Mouse (Mus musculus) liver, embryonic 12.5 days (tissue): ENCODE results near the gene Ak3. TPM values are rescaled to one million over a fixed set of nuclear protein-coding genes. Genes with fewer than 3 reads are reported as not detected.

Source experiments
- ATAC-seq: fragments of 200-750 bp; cut with Nextera tagmentation; 2 replicates; pipeline ENCODE4 v1.8.0; 2017; ENCODE audit warnings: moderate number of reproducible peaks, mild to moderate bottlenecking, moderate library complexity
- H3K27ac ChIP-seq: fragments of 300-500 bp; sonication (generic); 2 replicates; pipeline ENCODE4 v1.5.1; 2016; ENCODE audit warnings: mild to moderate bottlenecking
- H3K27me3 ChIP-seq: fragments of 300-500 bp; sonication (generic); replicated peaks from 2 replicates; pipeline ENCODE4 v1.6.1; 2016; ENCODE audit warnings: mild to moderate bottlenecking, moderate library complexity
- H3K36me3 ChIP-seq: fragments of 300-500 bp; sonication (generic); 2 replicates; pipeline ENCODE4 v1.6.1; 2016; ENCODE audit warnings: mild to moderate bottlenecking, moderate library complexity
- H3K4me1 ChIP-seq: fragments of 300-500 bp; sonication (generic); 2 replicates; pipeline ENCODE4 v1.6.1; 2016
- H3K4me2 ChIP-seq: fragments of 300-500 bp; sonication (generic); 2 replicates; pipeline ENCODE4 v1.6.1; 2016; ENCODE audit warnings: mild to moderate bottlenecking, moderate library complexity
- H3K4me3 ChIP-seq: fragments of 300-500 bp; sonication (generic); 2 replicates; pipeline ENCODE4 v1.5.1; 2016; ENCODE audit warnings: mild to moderate bottlenecking, moderate library complexity
- H3K9ac ChIP-seq: fragments of 300-500 bp; sonication (generic); 2 replicates; pipeline ENCODE4 v1.6.1; 2016; ENCODE audit warnings: mild to moderate bottlenecking, moderate library complexity
- H3K9me3 ChIP-seq: fragments of 300-500 bp; sonication (generic); replicated peaks from 2 replicates; pipeline ENCODE4 v1.6.1; 2016; ENCODE audit warnings: mild to moderate bottlenecking, moderate library complexity
- WGBS: fragments of 180-500 bp; shearing (Covaris S2); methylation state at CpG from one replicate; pipeline ENCODE4 v1.1.7; 2016; ENCODE audit not compliant: insufficient replicate concordance; 5-methylcytosine and 5-hydroxymethylcytosine counted together
- polyA plus RNA-seq: library from polyadenylated mRNA; unstranded; fragments of >200 nt; fragmentation: Nextera tagmentation; extraction: Ambion mirVana; gene quantifications from 2 replicates; pipeline ENCODE4 v1.2.1, GENCODE M21; 2016

Gene Ak3
- polyA plus RNA-seq, 1 experiment from 2014 or later, result 59.3 TPM

DNA sequence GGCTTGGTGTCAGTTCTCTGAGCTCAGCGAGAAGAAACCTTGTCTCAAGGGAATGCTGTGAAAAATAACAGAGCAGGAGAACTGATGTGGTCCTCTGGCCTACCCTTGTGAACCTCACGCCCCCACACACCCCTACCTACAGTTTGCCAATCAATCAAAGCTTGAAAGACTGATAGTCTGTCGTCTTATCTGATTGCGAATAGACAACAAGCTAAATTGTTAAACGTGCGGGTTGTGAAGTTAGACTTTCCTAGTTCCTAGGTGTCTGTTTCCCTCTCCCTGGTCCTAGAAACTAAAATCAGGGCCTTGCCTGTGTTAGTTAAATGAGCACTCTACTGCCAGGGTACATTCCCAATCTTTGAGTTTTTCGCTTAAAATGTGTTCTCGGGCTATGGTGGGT is 58.2 kb downstream of the Ak3 start:
- Histone ChIP-seq H3K4me2 (peak overlapping the region; percentile 93), H3K36me3 (peaks cover 18% of the 10 kb centered on the region), H3K4me3 (peak overlapping the region; percentile 93), H3K9ac (peak overlapping the region; percentile 95), H3K27me3 (peaks cover 10% of the 10 kb centered on the region; the same call in 1 of the 2 replicates), H3K4me1 (peaks cover 15% of the 10 kb centered on the region), H3K9me3 (no peaks in the 10 kb centered on the region), H3K27ac (peak overlapping the region; percentile 83; the same call in 1 of the 2 replicates)
- no peak for ATAC-seq
- 44% methylated on average over 8 of the region's 8 CpGs for WGBS

DNA sequence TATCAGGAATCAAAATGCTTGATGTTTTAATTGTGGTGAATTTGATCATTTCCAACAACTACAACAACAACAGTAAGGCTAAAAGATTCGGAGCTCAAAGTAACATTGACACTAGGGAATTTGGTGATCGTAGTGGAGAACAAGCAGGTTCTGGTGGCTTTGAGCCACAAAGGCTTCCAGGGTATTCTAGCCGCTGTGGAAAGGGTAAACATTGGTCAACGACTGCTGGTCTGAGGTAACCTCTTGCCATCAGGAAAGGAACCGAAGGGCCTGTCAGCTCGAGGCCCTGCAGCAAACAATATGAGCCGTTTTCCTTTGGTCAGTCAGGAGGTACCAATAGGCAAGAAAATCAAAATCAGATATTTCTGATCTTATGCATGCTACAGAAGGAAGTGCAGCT is 65.1 kb downstream of the Ak3 start:
- H3K9ac ChIP-seq, result no peak overlapping the region
- no peak for ATAC-seq
- 54% methylated on average over 7 of the region's 7 CpGs for WGBS
- H3K4me1 ChIP-seq, result no peaks in the 10 kb centered on the region
- no peak overlapping the region for H3K4me2 ChIP-seq
- H3K36me3 ChIP-seq, result no peaks in the 10 kb centered on the region
- H3K9me3 ChIP-seq, result no peaks in the 10 kb centered on the region
- H3K27ac ChIP-seq, result no peak overlapping the region
- peaks cover 10% of the 10 kb centered on the region; the same call in 1 of the 2 replicates for H3K27me3 ChIP-seq
- no peak overlapping the region for H3K4me3 ChIP-seq

DNA sequence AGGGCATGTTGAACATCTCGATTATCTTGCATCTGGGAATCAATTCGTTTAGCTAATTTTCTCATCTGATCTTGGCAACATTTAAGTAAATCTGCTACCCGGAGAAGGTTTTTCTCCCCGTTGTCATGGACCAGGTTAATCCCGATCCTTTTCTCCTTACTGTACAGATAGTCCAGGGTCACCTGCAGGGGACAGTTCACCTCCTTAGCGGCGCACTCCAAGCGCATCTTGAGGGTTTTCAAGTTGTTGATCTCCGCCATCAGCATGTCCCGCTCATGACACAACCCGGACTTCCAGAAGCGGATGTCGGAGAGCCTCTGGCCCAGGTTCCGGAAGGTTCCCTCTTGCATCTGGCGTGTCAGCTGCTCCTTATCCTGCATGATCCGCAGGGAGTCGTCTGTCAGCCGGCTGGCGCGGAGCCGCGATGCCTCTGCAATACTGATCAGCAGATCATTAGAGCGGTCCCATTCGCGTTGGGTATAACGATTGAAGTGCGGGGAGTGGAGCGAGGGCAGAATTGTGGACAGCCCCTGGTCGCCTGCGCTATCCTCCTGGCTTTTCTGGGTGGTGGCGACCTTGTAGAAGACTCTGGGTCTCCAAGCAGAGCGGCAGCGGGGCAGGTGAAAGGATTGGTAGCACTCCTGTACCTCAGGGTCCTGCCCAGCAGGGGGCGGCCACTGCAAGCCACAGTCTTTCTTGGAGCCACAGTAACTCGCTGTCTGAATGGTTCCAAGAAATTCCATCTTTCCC is 72.7 kb downstream of the Ak3 start:
- peaks cover 5% of the 10 kb centered on the region; the same call in 1 of the 2 replicates for H3K4me1 ChIP-seq
- H3K9ac ChIP-seq, result 0 out of 2 replicates have a peak overlapping the region, but pooled peaks have one; percentile 40
- no peaks in the 10 kb centered on the region for H3K9me3 ChIP-seq
- H3K27ac ChIP-seq, result no peak overlapping the region
- peak; percentile 54; the same call in 1 of the 2 replicates for ATAC-seq
- peak overlapping the region; percentile 43 for H3K4me3 ChIP-seq
- peak overlapping the region; percentile 68 for H3K4me2 ChIP-seq
- H3K36me3 ChIP-seq, result no peaks in the 10 kb centered on the region
- H3K27me3 ChIP-seq, result peaks cover 18% of the 10 kb centered on the region
- WGBS, result 15% methylated on average over 35 of the region's 35 CpGs

Other genes with a start within 250 kb of the Ak3 start
- gene Slc1a1, start 212.9 kb downstream of the Ak3 start, polyA plus RNA-seq, result 0.04 and 0.06 TPM in 2 replicates
- 2.7 and 3.1 TPM in 2 replicates for gene Plpp6, start 84.0 kb downstream of the Ak3 start, polyA plus RNA-seq
- 0.85 and 1.0 TPM in 2 replicates for gene 4430402I18Rik, start 80.2 kb downstream of the Ak3 start, polyA plus RNA-seq
- 17.8 and 18.1 TPM in 2 replicates for gene Cdc37l1, start 57.6 kb downstream of the Ak3 start, polyA plus RNA-seq
- 81.1 and 83.7 TPM in 2 replicates for gene Rcl1, start 53.4 kb upstream of the Ak3 start, polyA plus RNA-seq
- gene Jak2, start 203.9 kb upstream of the Ak3 start, polyA plus RNA-seq, result 21.1 and 22.4 TPM in 2 replicates